Mouse (Mus musculus) embryonic facial prominence, embryonic 15.5 days (tissue): Measurements from ENCODE around the gene Fstl4. TPM values are rescaled to one million over a fixed set of nuclear protein-coding genes. Genes with fewer than 3 reads are reported as not detected.
"Not testable (repeated sequence)": the region's sequence is repeated elsewhere in the genome, so short reads cannot be mapped to it uniquely, and the experiment has no call there.

Experiments
- ATAC-seq: fragments of 200-750 bp; cut with Nextera tagmentation; 2 replicates; pipeline ENCODE4 v1.8.0; 2017; ENCODE audit warnings: low read depth, moderate TSS enrichment; ENCODE audit not compliant: insufficient number of reproducible peaks, low FRiP score, low TSS enrichment
- H3K27ac ChIP-seq: fragments of 300-500 bp; sonication (generic); replicated peaks from 2 replicates; pipeline ENCODE4 v1.5.1; 2015; ENCODE audit warnings: mild to moderate bottlenecking, inconsistent platforms
- H3K27me3 ChIP-seq: fragments of 300-500 bp; sonication (generic); 2 replicates; pipeline ENCODE4 v1.6.1; 2015; ENCODE audit warnings: inconsistent platforms
- H3K36me3 ChIP-seq: fragments of 300-500 bp; sonication (generic); 2 replicates; pipeline ENCODE4 v1.6.1; 2015; ENCODE audit warnings: mild to moderate bottlenecking, inconsistent platforms
- H3K4me1 ChIP-seq: fragments of 300-500 bp; sonication (generic); 2 replicates; pipeline ENCODE4 v1.6.1; 2015; ENCODE audit warnings: inconsistent platforms
- H3K4me2 ChIP-seq: fragments of 300-500 bp; sonication (generic); replicated peaks from 2 replicates; pipeline ENCODE4 v1.6.1; 2015; ENCODE audit warnings: mild to moderate bottlenecking, inconsistent platforms
- H3K4me3 ChIP-seq: fragments of 300-500 bp; sonication (generic); replicated peaks from 2 replicates; pipeline ENCODE4 v1.5.1; 2015; ENCODE audit warnings: mild to moderate bottlenecking, inconsistent platforms
- H3K9ac ChIP-seq: fragments of 300-500 bp; sonication (generic); 2 replicates; pipeline ENCODE4 v1.6.1; 2015; ENCODE audit warnings: inconsistent platforms
- H3K9me3 ChIP-seq: fragments of 300-500 bp; sonication (generic); replicated peaks from 2 replicates; pipeline ENCODE4 v1.6.1; 2016; ENCODE audit warnings: inconsistent platforms
- WGBS: fragments of 180-500 bp; shearing (Covaris S2); methylation state at CpG from one replicate; pipeline ENCODE4 v1.1.7; 2015; 5-methylcytosine and 5-hydroxymethylcytosine counted together
- polyA plus RNA-seq: library from polyadenylated mRNA; unstranded; fragments of >200 nt; fragmentation: Nextera tagmentation; extraction: Ambion mirVana; gene quantifications from 2 replicates; pipeline ENCODE4 v1.2.1, GENCODE M21; 2015

The Fstl4 gene
- polyA plus RNA-seq, 1 experiment from 2014 or later = 3.1 TPM

GRCm38 (mm10) chr11:53182858-53183257 is 418.4 kb downstream of the Fstl4 start:
- Histone ChIP-seq H3K9ac (no peak overlapping the region), H3K27ac (no peak overlapping the region), H3K4me2 (no peak overlapping the region), H3K4me1 (no peaks in the 10 kb centered on the region), H3K36me3 (no peaks in the 10 kb centered on the region), H3K9me3 (no peaks in the 10 kb centered on the region), H3K4me3 (no peak overlapping the region), H3K27me3 (no peaks in the 10 kb centered on the region)
- ATAC-seq = 0 out of 2 replicates have a peak, but pooled peaks have one; percentile 24
- 46% methylated on average over 4 of the region's 4 CpGs for WGBS

GRCm38 (mm10) chr11:53184046-53184445 is 419.6 kb downstream of the Fstl4 start:
- H3K9ac ChIP-seq = no peak overlapping the region
- H3K27me3 ChIP-seq = no peaks in the 10 kb centered on the region
- H3K9me3 ChIP-seq = no peaks in the 10 kb centered on the region
- H3K4me2 ChIP-seq = no peak overlapping the region
- H3K36me3 ChIP-seq = no peaks in the 10 kb centered on the region
- H3K4me1 ChIP-seq = no peaks in the 10 kb centered on the region
- 94% methylated on average over 7 of the region's 7 CpGs for WGBS
- ATAC-seq = no peak
- no peak overlapping the region for H3K27ac ChIP-seq
- H3K4me3 ChIP-seq = no peak overlapping the region

- H3K36me3 ChIP-seq = no peaks in the 10 kb centered on the region
- no peaks in the 10 kb centered on the region for H3K27me3 ChIP-seq
- ATAC-seq = no peak
- H3K4me1 ChIP-seq = no peaks in the 10 kb centered on the region
- WGBS = 68% methylated on average over 5 of the region's 5 CpGs
- H3K4me3 ChIP-seq = no peak overlapping the region
- H3K9ac ChIP-seq = no peak overlapping the region
- H3K9me3 ChIP-seq = no peaks in the 10 kb centered on the region
- no peak overlapping the region for H3K4me2 ChIP-seq
- H3K27ac ChIP-seq = no peak overlapping the region
Measured at GRCm38 (mm10) chr11:53184698-53185097, 420.3 kb downstream of the Fstl4 start.

GRCm38 (mm10) chr11:53187427-53188140 is 423.1 kb downstream of the Fstl4 start:
- Histone ChIP-seq H3K27ac (no peak overlapping the region), H3K4me2 (no peak overlapping the region), H3K4me1 (no peaks in the 10 kb centered on the region), H3K36me3 (no peaks in the 10 kb centered on the region), H3K4me3 (no peak overlapping the region), H3K9me3 (no peaks in the 10 kb centered on the region), H3K9ac (no peak overlapping the region), H3K27me3 (no peaks in the 10 kb centered on the region)
- 66% methylated on average over 5 of the region's 5 CpGs for WGBS
- no peak for ATAC-seq

GRCm38 (mm10) chr11:53196551-53196950 is 432.1 kb downstream of the Fstl4 start:
- not testable (repeated sequence) for H3K9ac ChIP-seq, H3K4me3 ChIP-seq, H3K9me3 ChIP-seq, H3K4me1 ChIP-seq, H3K36me3 ChIP-seq, H3K4me2 ChIP-seq, H3K27ac ChIP-seq, ATAC-seq, H3K27me3 ChIP-seq
- 86% methylated on average over 1 of the region's 1 CpGs for WGBS

GRCm38 (mm10) chr11:53197111-53197510 is 432.7 kb downstream of the Fstl4 start:
- no peak overlapping the region for H3K4me2 ChIP-seq
- WGBS = 88% methylated on average over 2 of the region's 2 CpGs

GRCm38 (mm10) chr11:53202459-53203250 is 438.2 kb downstream of the Fstl4 start:
- no peak for ATAC-seq
- Histone ChIP-seq H3K9ac (no peak overlapping the region), H3K27ac (no peak overlapping the region), H3K36me3 (no peaks in the 10 kb centered on the region), H3K27me3 (no peaks in the 10 kb centered on the region), H3K4me3 (no peak overlapping the region), H3K9me3 (no peaks in the 10 kb centered on the region), H3K4me1 (no peaks in the 10 kb centered on the region), H3K4me2 (no peak overlapping the region)
- 85% methylated on average over 2 of the region's 2 CpGs for WGBS

More at GRCm38 (mm10) chr11:53197111-53197510, 432.7 kb downstream of the Fstl4 start:
- Histone ChIP-seq H3K4me3 (no peak overlapping the region), H3K36me3 (no peaks in the 10 kb centered on the region), H3K9ac (no peak overlapping the region), H3K4me1 (no peaks in the 10 kb centered on the region), H3K27me3 (no peaks in the 10 kb centered on the region), H3K9me3 (no peaks in the 10 kb centered on the region), H3K27ac (no peak overlapping the region)
- ATAC-seq = no peak

- WGBS = 77% methylated on average over 9 of the region's 9 CpGs
- no peaks in the 10 kb centered on the region for H3K9me3 ChIP-seq
Measured at GRCm38 (mm10) chr11:53210876-53211275, 446.4 kb downstream of the Fstl4 start.

GRCm38 (mm10) chr11:53229011-53229410 is 464.6 kb downstream of the Fstl4 start:
- H3K9me3 ChIP-seq = no peaks in the 10 kb centered on the region
- H3K4me1 ChIP-seq = no peaks in the 10 kb centered on the region
- no peak for ATAC-seq
- H3K27ac ChIP-seq = no peak overlapping the region
- no peaks in the 10 kb centered on the region for H3K27me3 ChIP-seq
- no peak overlapping the region for H3K9ac ChIP-seq
- 69% methylated on average over 3 of the region's 3 CpGs for WGBS
- no peak overlapping the region for H3K4me2 ChIP-seq
- H3K36me3 ChIP-seq = no peaks in the 10 kb centered on the region
- no peak overlapping the region for H3K4me3 ChIP-seq

More at GRCm38 (mm10) chr11:53210876-53211275, 446.4 kb downstream of the Fstl4 start:
- no peaks in the 10 kb centered on the region for H3K4me1 ChIP-seq
- no peaks in the 10 kb centered on the region for H3K27me3 ChIP-seq
- H3K4me2 ChIP-seq = no peak overlapping the region
- no peak overlapping the region for H3K27ac ChIP-seq
- no peak overlapping the region for H3K9ac ChIP-seq
- no peak for ATAC-seq
- H3K4me3 ChIP-seq = no peak overlapping the region
- H3K36me3 ChIP-seq = no peaks in the 10 kb centered on the region

GRCm38 (mm10) chr11:53231836-53232235 is 467.4 kb downstream of the Fstl4 start:
- Histone ChIP-seq H3K4me1 (no peaks in the 10 kb centered on the region), H3K36me3 (no peaks in the 10 kb centered on the region), H3K27me3 (no peaks in the 10 kb centered on the region), H3K4me3 (no peak overlapping the region), H3K4me2 (no peak overlapping the region), H3K27ac (no peak overlapping the region), H3K9ac (no peak overlapping the region), H3K9me3 (no peaks in the 10 kb centered on the region)
- no peak for ATAC-seq
- WGBS = 64% methylated on average over 5 of the region's 5 CpGs

GRCm38 (mm10) chr11:53233590-53233989 is 469.2 kb downstream of the Fstl4 start:
- Histone ChIP-seq H3K4me2 (no peak overlapping the region), H3K4me3 (no peak overlapping the region), H3K36me3 (no peaks in the 10 kb centered on the region), H3K9ac (no peak overlapping the region), H3K27ac (no peak overlapping the region), H3K4me1 (no peaks in the 10 kb centered on the region), H3K27me3 (no peaks in the 10 kb centered on the region), H3K9me3 (no peaks in the 10 kb centered on the region)
- WGBS = 77% methylated on average over 9 of the region's 9 CpGs
- ATAC-seq = no peak
